Mouse (Mus musculus): ENCODE data around the gene Kdm8. TPM values are rescaled to one million over a fixed set of nuclear protein-coding genes. Genes with fewer than 3 reads are reported as not detected.

Gene Kdm8
- polyA plus RNA-seq, 1 experiment from 2014 or later: 5.2 TPM

DNA sequence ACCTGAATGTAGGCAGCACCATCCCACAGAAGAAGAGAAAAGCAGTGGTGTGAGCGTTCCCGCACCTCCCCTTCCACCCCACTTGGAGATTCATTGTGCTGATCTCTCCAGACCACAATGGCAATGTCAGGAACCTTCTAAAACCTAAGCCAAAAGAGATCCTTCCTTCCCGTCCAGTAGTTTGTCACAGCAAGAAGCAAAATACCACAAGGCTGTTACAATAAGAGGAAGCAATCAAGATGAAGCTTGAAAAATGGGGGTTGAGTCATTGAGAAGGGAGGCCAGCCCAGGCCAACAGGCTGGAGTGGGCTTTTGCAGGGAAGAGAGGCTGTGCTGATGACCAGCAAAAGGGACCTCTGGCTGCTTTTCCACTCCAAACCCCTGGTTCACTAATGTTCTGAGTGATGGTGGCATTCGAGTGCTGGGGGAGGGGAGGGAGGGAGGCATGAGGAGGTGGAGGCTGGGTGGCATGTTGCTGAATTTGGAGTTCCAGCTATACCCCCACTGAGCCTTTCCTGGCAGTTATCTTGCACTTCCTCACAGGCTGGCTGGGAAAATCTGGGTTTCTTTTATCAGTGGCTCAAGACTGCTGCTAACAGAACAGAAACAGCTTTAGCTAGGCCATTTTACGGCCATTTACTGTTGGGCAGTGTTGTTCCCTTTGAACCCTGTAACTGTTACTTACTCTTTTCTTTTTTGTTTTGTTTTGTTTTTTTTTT lies 59.1 kb downstream of the Kdm8 start:
- Histone ChIP-seq H3K4me3 (ENCODE audit: low read depth, low read length) (no peak overlapping the region), H3K4me2 (ENCODE audit: low read length) (no peak overlapping the region)
- ATAC-seq: no peak

DNA sequence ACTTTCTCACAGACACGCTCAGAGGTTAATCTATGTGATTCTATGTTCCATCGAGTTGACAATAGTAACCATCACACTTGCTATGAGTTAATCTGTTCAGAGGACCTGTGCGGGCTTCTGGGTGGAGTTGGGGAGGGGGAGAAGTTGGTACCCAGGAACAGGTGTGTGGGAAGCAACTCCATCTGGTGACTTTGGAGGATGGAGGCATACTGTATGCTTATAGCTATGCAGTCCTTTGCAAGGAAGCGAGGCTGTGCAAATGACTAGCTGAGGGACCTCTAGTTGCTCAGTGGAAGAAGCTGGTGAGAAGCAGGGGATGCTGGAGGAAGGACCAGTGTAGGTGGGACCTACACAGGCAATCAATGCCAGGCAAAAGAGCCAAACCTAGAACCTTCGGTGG lies 60.1 kb downstream of the Kdm8 start:
- no peaks in the 10 kb centered on the region for H3K36me3 ChIP-seq (ENCODE audit: control insufficient read depth, insufficient read depth, low read length)
- no peaks in the 10 kb centered on the region for H3K4me1 ChIP-seq (ENCODE audit: control insufficient read depth, insufficient read depth, low read length)
- H3K4me2 ChIP-seq (ENCODE audit: low read length): no peak overlapping the region
- DNase-seq (ENCODE audit: low spot score): no peak
- H3K9ac ChIP-seq (ENCODE audit: low read length): no peak overlapping the region
- WGBS: 93% methylated on average over 5 of the region's 5 CpGs
- H3K27ac ChIP-seq (ENCODE audit: low read depth, low read length): no peak overlapping the region
- no peaks in the 10 kb centered on the region for H3K27me3 ChIP-seq (replicated peaks; ENCODE audit: control insufficient read depth, insufficient read depth, low read length)
- H3K4me3 ChIP-seq (ENCODE audit: low read depth, low read length): no peak overlapping the region
- ATAC-seq: no peak
- no peaks in the 10 kb centered on the region for H3K9me3 ChIP-seq (replicated peaks; ENCODE audit: control insufficient read depth, low read length)

More for the DNA sequence above, 59.1 kb downstream of the Kdm8 start:
- H3K27me3 ChIP-seq (replicated peaks; ENCODE audit: control insufficient read depth, insufficient read depth, low read length): no peaks in the 10 kb centered on the region
- no peak overlapping the region for H3K9ac ChIP-seq (ENCODE audit: low read length)
- no peaks in the 10 kb centered on the region for H3K9me3 ChIP-seq (replicated peaks; ENCODE audit: control insufficient read depth, low read length)
- H3K36me3 ChIP-seq (ENCODE audit: control insufficient read depth, insufficient read depth, low read length): no peaks in the 10 kb centered on the region
- 80% methylated on average over 5 of the region's 5 CpGs for WGBS
- H3K4me1 ChIP-seq (ENCODE audit: control insufficient read depth, insufficient read depth, low read length): no peaks in the 10 kb centered on the region
- H3K27ac ChIP-seq (ENCODE audit: low read depth, low read length): no peak overlapping the region
- DNase-seq (ENCODE audit: low spot score): no peak

DNA sequence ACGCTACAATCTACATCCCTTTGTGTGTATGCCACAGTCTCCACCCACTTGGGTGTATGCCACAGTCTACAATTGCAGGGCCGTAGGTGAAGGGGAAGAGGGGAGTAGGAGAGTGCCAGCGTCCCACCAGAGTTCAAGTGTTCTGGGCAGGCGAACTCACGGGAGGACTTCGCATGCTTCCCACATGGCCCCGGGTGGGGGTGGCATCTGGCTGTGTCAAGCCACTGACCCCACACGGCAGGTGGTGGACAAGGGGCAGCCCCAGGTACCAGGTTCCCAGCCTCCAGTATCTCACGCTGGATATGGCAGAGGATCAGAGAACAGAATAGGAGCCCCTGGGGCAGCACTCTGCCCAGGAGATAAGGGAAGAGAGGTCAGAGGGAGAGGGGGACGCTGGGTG lies 61.1 kb downstream of the Kdm8 start:
- no peaks in the 10 kb centered on the region for H3K9me3 ChIP-seq (replicated peaks; ENCODE audit: control insufficient read depth, low read length)
- ATAC-seq: no peak
- DNase-seq (ENCODE audit: low spot score): no peak

DNA sequence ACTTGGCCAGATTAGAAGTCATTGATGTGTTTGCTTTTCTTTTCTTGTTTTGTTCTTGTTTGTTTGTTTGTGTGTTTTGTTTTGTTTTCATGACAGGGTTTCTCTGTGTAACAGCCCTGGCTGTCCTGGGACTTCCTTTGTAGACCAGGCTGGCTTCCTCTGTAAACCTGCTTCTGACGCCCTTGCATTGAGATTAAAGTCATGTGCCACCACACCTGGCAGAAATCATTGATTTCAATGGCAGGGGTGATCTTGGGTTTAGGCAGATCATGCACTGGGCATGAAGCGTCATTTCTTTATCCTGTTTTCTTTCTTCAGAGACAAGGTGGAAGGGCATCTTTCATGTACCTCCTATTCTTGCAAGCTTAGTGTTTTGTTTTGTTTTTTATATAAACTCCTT lies 62.8 kb downstream of the Kdm8 start:
- no peak overlapping the region for H3K27ac ChIP-seq (ENCODE audit: low read depth, low read length)
- no peak for DNase-seq (ENCODE audit: low spot score)
- no peak overlapping the region for H3K9ac ChIP-seq (ENCODE audit: low read length)
- no peaks in the 10 kb centered on the region for H3K36me3 ChIP-seq (ENCODE audit: control insufficient read depth, insufficient read depth, low read length)
- 85% methylated on average over 2 of the region's 2 CpGs for WGBS
- no peaks in the 10 kb centered on the region for H3K27me3 ChIP-seq (replicated peaks; ENCODE audit: control insufficient read depth, insufficient read depth, low read length)
- H3K4me3 ChIP-seq (ENCODE audit: low read depth, low read length): no peak overlapping the region
- no peaks in the 10 kb centered on the region for H3K4me1 ChIP-seq (ENCODE audit: control insufficient read depth, insufficient read depth, low read length)
- no peaks in the 10 kb centered on the region for H3K9me3 ChIP-seq (replicated peaks; ENCODE audit: control insufficient read depth, low read length)
- ATAC-seq: no peak
- H3K4me2 ChIP-seq (ENCODE audit: low read length): no peak overlapping the region

More for the DNA sequence above, 61.1 kb downstream of the Kdm8 start:
- H3K4me2 ChIP-seq (ENCODE audit: low read length): no peak overlapping the region
- H3K4me3 ChIP-seq (ENCODE audit: low read depth, low read length): no peak overlapping the region
- no peak overlapping the region for H3K27ac ChIP-seq (ENCODE audit: low read depth, low read length)
- H3K36me3 ChIP-seq (ENCODE audit: control insufficient read depth, insufficient read depth, low read length): no peaks in the 10 kb centered on the region
- no peaks in the 10 kb centered on the region for H3K4me1 ChIP-seq (ENCODE audit: control insufficient read depth, insufficient read depth, low read length)
- H3K9ac ChIP-seq (ENCODE audit: low read length): no peak overlapping the region
- 74% methylated on average over 10 of the region's 10 CpGs for WGBS
- H3K27me3 ChIP-seq (replicated peaks; ENCODE audit: control insufficient read depth, insufficient read depth, low read length): no peaks in the 10 kb centered on the region

DNA sequence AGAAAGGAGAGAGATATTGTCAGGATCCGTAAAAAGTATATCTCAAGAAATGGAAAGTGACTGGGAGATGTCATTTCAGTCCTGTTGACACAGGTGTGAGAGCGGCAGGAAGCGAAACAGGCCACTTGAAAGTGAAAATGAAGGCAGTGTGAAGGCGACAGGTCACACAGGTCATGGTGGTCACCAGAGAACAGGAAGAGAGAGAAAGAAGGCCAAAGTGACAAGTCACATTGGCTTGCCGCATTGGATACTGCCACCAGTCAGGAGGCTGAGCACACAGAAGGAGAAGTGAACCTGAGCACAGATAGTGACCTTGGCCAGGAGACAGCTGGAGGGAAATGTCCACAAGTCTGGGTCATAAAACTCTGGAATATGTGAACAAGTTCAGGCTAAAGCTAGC lies 67.0 kb downstream of the Kdm8 start:
- H3K9me3 ChIP-seq (replicated peaks; ENCODE audit: control insufficient read depth, low read length): no peaks in the 10 kb centered on the region
- WGBS: 94% methylated on average over 5 of the region's 5 CpGs

DNA sequence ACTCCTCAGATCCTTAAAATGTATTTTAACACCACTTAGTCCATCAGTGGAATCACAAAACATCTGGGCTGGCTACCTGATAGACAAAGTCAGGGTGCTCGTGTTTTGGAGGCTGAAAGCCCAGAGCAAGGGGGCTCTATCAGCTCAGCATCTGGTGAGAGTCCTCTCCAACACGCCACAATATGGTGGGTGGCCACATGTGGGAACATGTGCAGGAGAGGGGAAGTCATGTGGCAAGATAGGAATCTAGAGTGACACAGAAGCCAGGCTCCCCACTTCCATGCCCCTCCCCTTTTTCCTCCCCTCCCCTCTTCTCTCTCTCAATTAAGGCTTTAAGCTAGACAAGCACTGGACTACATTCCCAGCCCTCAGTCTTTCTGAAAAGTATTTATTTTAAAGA lies 67.4 kb downstream of the Kdm8 start:
- ATAC-seq (no peak), DNase-seq (ENCODE audit: low spot score) (no peak)
- 69% methylated on average over 2 of the region's 2 CpGs for WGBS
- H3K27me3 ChIP-seq (replicated peaks; ENCODE audit: control insufficient read depth, insufficient read depth, low read length): no peaks in the 10 kb centered on the region
- no peaks in the 10 kb centered on the region for H3K36me3 ChIP-seq (ENCODE audit: control insufficient read depth, insufficient read depth, low read length)
- no peak overlapping the region for H3K27ac ChIP-seq (ENCODE audit: low read depth, low read length)
- no peak overlapping the region for H3K4me3 ChIP-seq (ENCODE audit: low read depth, low read length)
- no peaks in the 10 kb centered on the region for H3K4me1 ChIP-seq (ENCODE audit: control insufficient read depth, insufficient read depth, low read length)
- H3K4me2 ChIP-seq (ENCODE audit: low read length): no peak overlapping the region
- H3K9ac ChIP-seq (ENCODE audit: low read length): no peak overlapping the region
- no peaks in the 10 kb centered on the region for H3K9me3 ChIP-seq (replicated peaks; ENCODE audit: control insufficient read depth, low read length)

More for the DNA sequence above, 67.0 kb downstream of the Kdm8 start:
- Histone ChIP-seq H3K4me3 (ENCODE audit: low read depth, low read length) (no peak overlapping the region), H3K27me3 (replicated peaks; ENCODE audit: control insufficient read depth, insufficient read depth, low read length) (no peaks in the 10 kb centered on the region), H3K9ac (ENCODE audit: low read length) (no peak overlapping the region), H3K4me1 (ENCODE audit: control insufficient read depth, insufficient read depth, low read length) (no peaks in the 10 kb centered on the region), H3K4me2 (ENCODE audit: low read length) (no peak overlapping the region), H3K27ac (ENCODE audit: low read depth, low read length) (no peak overlapping the region), H3K36me3 (ENCODE audit: control insufficient read depth, insufficient read depth, low read length) (no peaks in the 10 kb centered on the region)
- DNase-seq (ENCODE audit: low spot score) (no peak), ATAC-seq (no peak)

Other genes starting within 250 kb of the Kdm8 start
- gene Nsmce1, start 46.9 kb downstream of the Kdm8 start, polyA plus RNA-seq (2014; fragmentation: Nextera tagmentation; extraction: Ambion mirVana): 129 and 149 TPM in 2 replicates
- gene Il4ra, start 107.4 kb downstream of the Kdm8 start, polyA plus RNA-seq (2014; fragmentation: Nextera tagmentation; extraction: Ambion mirVana): 1.1 and 2.5 TPM in 2 replicates
- 0.17 and 0.22 TPM in 2 replicates for gene Il21r, start 158.8 kb downstream of the Kdm8 start, polyA plus RNA-seq (2014; fragmentation: Nextera tagmentation; extraction: Ambion mirVana)